Mouse (Mus musculus) lung, embryonic 16.5 days (tissue): Measurements from ENCODE around the gene Slc8b1. TPM values are rescaled to one million over a fixed set of nuclear protein-coding genes. Genes with fewer than 3 reads are reported as not detected.

Source experiments
- polyA plus RNA-seq: library from polyadenylated mRNA; unstranded; fragments of >200 nt; fragmentation: Nextera tagmentation; extraction: Ambion mirVana; gene quantifications from 2 replicates; pipeline ENCODE4 v1.2.1, GENCODE M21; 2015

Slc8b1 gene
- polyA plus RNA-seq, 1 experiment from 2014 or later, result 8.5 TPM

Other genes with a start within 250 kb of the Slc8b1 start
- not detected in 2 replicates for gene Lhx5, start 79.5 kb upstream of the Slc8b1 start, polyA plus RNA-seq
- gene Sdsl, start 38.4 kb upstream of the Slc8b1 start, polyA plus RNA-seq, result 7.7 and 8.1 TPM in 2 replicates
- gene Sds, start 34.6 kb upstream of the Slc8b1 start, polyA plus RNA-seq, result 0.26 TPM in 1 of 2 replicates, not detected in the other
- gene Plbd2, start 7.5 kb upstream of the Slc8b1 start, polyA plus RNA-seq, result 48.8 and 50.5 TPM in 2 replicates
- gene Tpcn1, start 77.5 kb downstream of the Slc8b1 start, polyA plus RNA-seq, result 17.8 and 18.0 TPM in 2 replicates
- gene Iqcd, start 77.8 kb downstream of the Slc8b1 start, polyA plus RNA-seq, result 1.2 and 1.9 TPM in 2 replicates
- gene Rita1, start 101.4 kb downstream of the Slc8b1 start, polyA plus RNA-seq, result 13.8 and 14.0 TPM in 2 replicates
- 36.8 and 37.8 TPM in 2 replicates for gene Ddx54, start 101.6 kb downstream of the Slc8b1 start, polyA plus RNA-seq
- gene Cfap73, start 123.1 kb downstream of the Slc8b1 start, polyA plus RNA-seq, result 0.94 and 1.5 TPM in 2 replicates
- 0.18 and 0.44 TPM in 2 replicates for gene Rasal1, start 137.6 kb downstream of the Slc8b1 start, polyA plus RNA-seq
- gene Dtx1, start 200.8 kb downstream of the Slc8b1 start, polyA plus RNA-seq, result 2.4 and 3.2 TPM in 2 replicates
- 0.23 and 0.29 TPM in 2 replicates for gene Oas2, start 238.7 kb downstream of the Slc8b1 start, polyA plus RNA-seq